Mouse (Mus musculus) embryonic facial prominence, embryonic 13.5 days (tissue): Measurements from ENCODE around the gene Cav2. TPM values are rescaled to one million over a fixed set of nuclear protein-coding genes. Genes with fewer than 3 reads are reported as not detected.
A peak's percentile ranks its signal among the peaks of the same experiment; 100 is the strongest.

Source experiments
- ATAC-seq: fragments of 200-750 bp; cut with Nextera tagmentation; 2 replicates; pipeline ENCODE4 v1.8.0; 2017; ENCODE audit warnings: low read depth; ENCODE audit not compliant: insufficient number of reproducible peaks, insufficient read depth, low FRiP score, low TSS enrichment
- H3K27ac ChIP-seq: fragments of 300-500 bp; sonication (generic); 2 replicates; pipeline ENCODE4 v1.5.1; 2015; ENCODE audit warnings: moderate library complexity, mild to moderate bottlenecking, inconsistent platforms
- H3K27me3 ChIP-seq: fragments of 300-500 bp; sonication (generic); 2 replicates; pipeline ENCODE4 v1.6.1; 2015; ENCODE audit warnings: mild to moderate bottlenecking, inconsistent platforms
- H3K36me3 ChIP-seq: fragments of 300-500 bp; sonication (generic); 2 replicates; pipeline ENCODE4 v1.6.1; 2015; ENCODE audit warnings: mild to moderate bottlenecking, inconsistent platforms
- H3K4me1 ChIP-seq: fragments of 300-500 bp; sonication (generic); 2 replicates; pipeline ENCODE4 v1.6.1; 2015; ENCODE audit warnings: inconsistent platforms
- H3K4me2 ChIP-seq: fragments of 300-500 bp; sonication (generic); 2 replicates; pipeline ENCODE4 v1.6.1; 2015; ENCODE audit warnings: moderate library complexity, mild to moderate bottlenecking, inconsistent platforms
- H3K4me3 ChIP-seq: fragments of 300-500 bp; sonication (generic); 2 replicates; pipeline ENCODE4 v1.5.1; 2015; ENCODE audit warnings: mild to moderate bottlenecking, inconsistent platforms
- H3K9ac ChIP-seq: fragments of 300-500 bp; sonication (generic); 2 replicates; pipeline ENCODE4 v1.6.1; 2015; ENCODE audit warnings: mild to moderate bottlenecking, inconsistent platforms
- H3K9me3 ChIP-seq: fragments of 300-500 bp; sonication (generic); 2 replicates; pipeline ENCODE4 v1.6.1; 2016; ENCODE audit warnings: inconsistent platforms
- WGBS: fragments of 180-500 bp; shearing (Covaris S2); methylation state at CpG from one replicate; pipeline ENCODE4 v1.1.7; 2015; ENCODE audit warnings: mixed read lengths; 5-methylcytosine and 5-hydroxymethylcytosine counted together
- polyA plus RNA-seq: library from polyadenylated mRNA; unstranded; fragments of >200 nt; fragmentation: Nextera tagmentation; extraction: Ambion mirVana; gene quantifications from 2 replicates; pipeline ENCODE4 v1.2.1, GENCODE M21; 2015

The Cav2 gene
- polyA plus RNA-seq, 1 experiment from 2014 or later = 15.6 TPM

GRCm38 (mm10) chr6:17278366-17278765 is 2.6 kb upstream of the Cav2 start:
- Histone ChIP-seq H3K4me2 (no peak overlapping the region), H3K27ac (no peak overlapping the region), H3K9me3 (no peaks in the 10 kb centered on the region), H3K36me3 (no peaks in the 10 kb centered on the region), H3K9ac (no peak overlapping the region), H3K4me3 (no peak overlapping the region), H3K4me1 (peaks cover 18% of the 10 kb centered on the region), H3K27me3 (peaks cover 11% of the 10 kb centered on the region)
- no peak for ATAC-seq
- WGBS = 81% methylated on average over 3 of the region's 3 CpGs

DNA sequence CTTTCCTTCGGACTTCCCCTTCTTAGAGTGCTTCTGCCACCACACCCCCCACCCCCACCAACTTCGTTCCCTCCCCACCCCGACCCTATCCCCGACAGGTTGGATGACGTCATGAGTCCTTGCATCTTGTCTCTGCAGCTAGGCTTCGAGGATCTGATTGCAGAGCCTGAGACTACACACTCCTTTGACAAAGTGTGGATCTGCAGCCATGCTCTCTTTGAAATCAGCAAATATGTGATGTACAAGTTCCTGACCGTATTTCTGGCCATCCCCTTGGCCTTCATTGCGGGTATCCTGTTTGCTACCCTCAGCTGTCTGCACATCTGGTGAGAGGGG is 740 bp downstream of the Cav2 start:
- H3K27ac ChIP-seq = peak overlapping the region; percentile 33; the same call in 1 of the 2 replicates

DNA sequence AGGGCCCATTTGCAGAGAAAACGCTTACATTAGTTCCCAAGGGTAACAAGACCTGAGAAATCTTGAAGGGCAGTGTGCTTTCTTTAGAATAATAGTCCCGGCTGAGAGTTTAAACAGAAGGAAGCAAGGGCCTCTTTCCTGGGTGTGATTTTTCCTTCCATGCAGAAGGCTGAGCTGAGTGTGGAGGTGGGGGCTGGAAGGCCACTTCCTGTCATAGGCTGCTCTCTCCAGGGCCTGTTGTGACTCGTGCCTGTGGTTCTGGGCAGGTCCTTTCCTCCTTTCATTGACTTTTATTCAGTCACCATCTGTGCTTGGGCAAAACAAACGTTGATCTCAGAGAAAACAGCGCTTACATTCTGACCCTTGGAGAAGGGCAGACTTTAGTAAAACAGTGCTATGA is 1.2 kb downstream of the Cav2 start:
- H3K4me3 ChIP-seq = no peak overlapping the region
- WGBS = 41% methylated on average over 5 of the region's 5 CpGs
- ATAC-seq = no peak
- H3K4me2 ChIP-seq = peak overlapping the region; percentile 94
- H3K36me3 ChIP-seq = no peaks in the 10 kb centered on the region
- peaks cover 11% of the 10 kb centered on the region for H3K27me3 ChIP-seq
- peaks cover 18% of the 10 kb centered on the region for H3K4me1 ChIP-seq
- H3K9ac ChIP-seq = no peak overlapping the region
- H3K9me3 ChIP-seq = no peaks in the 10 kb centered on the region
- peak overlapping the region; percentile 13; the same call in 1 of the 2 replicates for H3K27ac ChIP-seq

More for the DNA sequence above, 740 bp downstream of the Cav2 start:
- H3K9ac ChIP-seq = peak overlapping the region; percentile 76
- H3K36me3 ChIP-seq = no peaks in the 10 kb centered on the region
- H3K27me3 ChIP-seq = peaks cover 11% of the 10 kb centered on the region
- peaks cover 18% of the 10 kb centered on the region for H3K4me1 ChIP-seq
- WGBS = 24% methylated on average over 8 of the region's 8 CpGs
- peak overlapping the region; percentile 94 for H3K4me2 ChIP-seq
- no peaks in the 10 kb centered on the region for H3K9me3 ChIP-seq
- peak overlapping the region; percentile 57 for H3K4me3 ChIP-seq
- no peak for ATAC-seq

DNA sequence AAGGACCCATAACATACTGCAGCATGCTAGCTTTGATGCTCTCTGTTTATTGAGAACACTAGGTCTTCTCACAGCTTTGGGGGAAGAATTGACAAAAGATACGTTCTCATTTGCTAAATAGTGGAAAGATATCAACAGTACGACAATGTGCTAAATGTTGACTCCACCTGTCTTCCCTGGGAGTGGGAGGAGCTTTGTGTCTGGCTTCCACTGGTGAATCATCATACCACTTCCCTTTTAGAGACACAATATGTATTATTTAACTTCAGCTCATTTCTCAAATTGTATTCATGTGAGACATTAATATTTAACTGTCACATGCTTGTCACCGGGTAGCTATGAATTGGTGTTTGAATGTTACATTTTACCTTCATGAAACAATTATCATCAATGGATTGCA is 2.8 kb downstream of the Cav2 start:
- Histone ChIP-seq H3K4me2 (no peak overlapping the region), H3K27ac (no peak overlapping the region), H3K9ac (no peak overlapping the region), H3K36me3 (no peaks in the 10 kb centered on the region), H3K9me3 (no peaks in the 10 kb centered on the region), H3K4me3 (no peak overlapping the region), H3K27me3 (peaks cover 11% of the 10 kb centered on the region), H3K4me1 (peaks cover 18% of the 10 kb centered on the region)
- no peak for ATAC-seq
- 85% methylated on average over 3 of the region's 3 CpGs for WGBS

DNA sequence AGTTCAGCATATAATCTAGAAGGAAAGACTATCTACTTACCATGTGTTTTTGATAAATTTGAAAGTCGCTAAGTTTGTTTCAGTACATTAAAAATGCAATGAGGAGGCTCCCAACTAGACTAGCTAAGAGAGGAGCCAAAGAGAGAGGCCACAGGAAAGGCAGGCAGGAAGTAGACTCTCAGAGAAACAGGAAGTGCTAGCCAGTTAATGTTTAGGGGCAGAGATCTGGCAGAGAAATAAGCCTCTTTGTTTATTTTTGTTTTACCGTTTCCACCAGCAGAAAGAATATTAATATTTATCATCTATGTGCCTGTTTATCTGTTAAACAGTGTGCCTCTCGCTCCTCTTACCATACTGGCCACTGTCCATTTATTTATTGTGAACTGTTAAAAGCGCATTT is 5.4 kb downstream of the Cav2 start:
- ATAC-seq = no peak
- H3K36me3 ChIP-seq = no peaks in the 10 kb centered on the region
- no peak overlapping the region for H3K4me3 ChIP-seq
- WGBS = 71% methylated on average over 4 of the region's 4 CpGs
- no peaks in the 10 kb centered on the region for H3K9me3 ChIP-seq
- no peak overlapping the region for H3K27ac ChIP-seq
- no peak overlapping the region for H3K9ac ChIP-seq
- peaks cover 9% of the 10 kb centered on the region for H3K4me1 ChIP-seq
- no peaks in the 10 kb centered on the region for H3K27me3 ChIP-seq
- no peak overlapping the region for H3K4me2 ChIP-seq

- Histone ChIP-seq H3K4me1 (no peaks in the 10 kb centered on the region), H3K27me3 (no peaks in the 10 kb centered on the region), H3K27ac (no peak overlapping the region), H3K9me3 (no peaks in the 10 kb centered on the region), H3K36me3 (no peaks in the 10 kb centered on the region), H3K9ac (no peak overlapping the region), H3K4me3 (no peak overlapping the region), H3K4me2 (no peak overlapping the region)
- 79% methylated on average over 5 of the region's 5 CpGs for WGBS
- no peak for ATAC-seq
Measured at GRCm38 (mm10) chr6:17295116-17295515, 14.1 kb downstream of the Cav2 start.

- Histone ChIP-seq H3K36me3 (no peaks in the 10 kb centered on the region), H3K9me3 (no peaks in the 10 kb centered on the region), H3K27ac (peak within 1 kb of the TSS; percentile 12; the same call in 1 of the 2 replicates), H3K4me1 (peaks cover 21% of the 10 kb centered on the region), H3K4me2 (peak within 1 kb of the TSS; percentile 94), H3K27me3 (peaks cover 27% of the 10 kb centered on the region), H3K9ac (peak within 1 kb of the TSS; percentile 68), H3K4me3 (peak within 1 kb of the TSS; percentile 50)
- peak; percentile 81; the same call in 1 of the 2 replicates for ATAC-seq
- under 1% methylated on average over 26 of the region's 26 CpGs for WGBS
Measured at GRCm38 (mm10) chr6:17305954-17306601, 25.1 kb downstream of the Cav2 start, which contains the start of gene Cav1. Cav1 (plus strand) TSS chr6:17306335.

- peak overlapping the region; percentile 94 for H3K4me2 ChIP-seq
- H3K9me3 ChIP-seq = no peaks in the 10 kb centered on the region
- H3K4me1 ChIP-seq = peaks cover 21% of the 10 kb centered on the region
- H3K9ac ChIP-seq = peak overlapping the region; percentile 68
- H3K4me3 ChIP-seq = peak overlapping the region; percentile 50
- peaks cover 27% of the 10 kb centered on the region for H3K27me3 ChIP-seq
- no peaks in the 10 kb centered on the region for H3K36me3 ChIP-seq
- 1% methylated on average over 18 of the region's 19 CpGs for WGBS
- peak overlapping the region; percentile 12; the same call in 1 of the 2 replicates for H3K27ac ChIP-seq
- no peak for ATAC-seq
Measured at GRCm38 (mm10) chr6:17306602-17307325, 25.8 kb downstream of the Cav2 start.

GRCm38 (mm10) chr6:17307461-17308115 is 26.6 kb downstream of the Cav2 start:
- H3K9ac ChIP-seq = peak overlapping the region; percentile 68
- ATAC-seq = peak; percentile 78; the same call in 1 of the 2 replicates

GRCm38 (mm10) chr6:17308661-17309060 is 27.7 kb downstream of the Cav2 start:
- Histone ChIP-seq H3K9ac (no peak overlapping the region), H3K27me3 (peaks cover 27% of the 10 kb centered on the region), H3K27ac (no peak overlapping the region), H3K4me3 (no peak overlapping the region), H3K36me3 (no peaks in the 10 kb centered on the region), H3K4me2 (peak overlapping the region; percentile 94), H3K4me1 (peaks cover 21% of the 10 kb centered on the region), H3K9me3 (no peaks in the 10 kb centered on the region)
- 40% methylated on average over 2 of the region's 2 CpGs for WGBS
- ATAC-seq = no peak

More at GRCm38 (mm10) chr6:17307461-17308115, 26.6 kb downstream of the Cav2 start:
- Histone ChIP-seq H3K9me3 (no peaks in the 10 kb centered on the region), H3K4me2 (peak overlapping the region; percentile 94), H3K36me3 (no peaks in the 10 kb centered on the region), H3K27me3 (peaks cover 27% of the 10 kb centered on the region), H3K4me3 (peak overlapping the region; percentile 50), H3K4me1 (peaks cover 21% of the 10 kb centered on the region), H3K27ac (no peak overlapping the region)
- WGBS = 3% methylated on average over 31 of the region's 31 CpGs

- peaks cover 27% of the 10 kb centered on the region for H3K27me3 ChIP-seq
- H3K9me3 ChIP-seq = no peaks in the 10 kb centered on the region
- no peaks in the 10 kb centered on the region for H3K36me3 ChIP-seq
- H3K4me3 ChIP-seq = no peak overlapping the region
- 76% methylated on average over 2 of the region's 2 CpGs for WGBS
- no peak overlapping the region for H3K9ac ChIP-seq
- no peak overlapping the region for H3K4me2 ChIP-seq
- H3K4me1 ChIP-seq = peaks cover 21% of the 10 kb centered on the region
- H3K27ac ChIP-seq = no peak overlapping the region
- no peak for ATAC-seq
Measured at GRCm38 (mm10) chr6:17309260-17309659, 28.3 kb downstream of the Cav2 start.
